Mouse (Mus musculus) lung, postnatal 0 days (tissue): Measurements from ENCODE around the gene Gimap5.

Experiments used
- CTCF ChIP-seq: IDR thresholded peaks from 2 replicates; pipeline ENCODE4 v1.5.1; 2016; ENCODE audit warnings: antibody characterized with exemption, mild to moderate bottlenecking
- EP300 ChIP-seq: IDR thresholded peaks from 2 replicates; pipeline ENCODE4 v1.6.1; 2016; ENCODE audit warnings: antibody characterized with exemption, mild to moderate bottlenecking, control low read depth

DNA sequence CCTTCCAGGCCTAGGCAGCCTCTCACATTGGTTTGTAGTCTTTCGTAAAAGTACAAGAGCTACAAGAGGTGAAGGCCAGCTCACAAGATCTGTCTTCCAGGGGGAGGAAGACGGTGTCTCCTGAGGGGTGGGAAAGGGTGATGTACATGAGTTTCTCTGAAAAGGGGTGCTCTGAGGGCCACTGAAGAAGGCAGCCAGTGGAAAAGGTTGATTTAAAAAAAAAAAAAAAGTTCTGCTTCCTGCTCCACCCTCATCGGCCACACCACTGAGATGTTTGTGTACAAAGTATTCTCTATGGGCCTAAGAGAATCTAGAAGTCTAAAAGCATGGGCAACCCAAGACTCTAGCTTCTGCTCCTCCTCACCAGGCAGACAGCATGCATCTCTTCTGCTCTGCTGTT is 24.7 kb downstream of the Gimap5 start, which contains the start of gene Gimap3:
- TF ChIP-seq CTCF = no peak
- TF ChIP-seq EP300 = no peak
